Mouse (Mus musculus): ENCODE results near the gene Bdh1.

The Bdh1 gene

DNA sequence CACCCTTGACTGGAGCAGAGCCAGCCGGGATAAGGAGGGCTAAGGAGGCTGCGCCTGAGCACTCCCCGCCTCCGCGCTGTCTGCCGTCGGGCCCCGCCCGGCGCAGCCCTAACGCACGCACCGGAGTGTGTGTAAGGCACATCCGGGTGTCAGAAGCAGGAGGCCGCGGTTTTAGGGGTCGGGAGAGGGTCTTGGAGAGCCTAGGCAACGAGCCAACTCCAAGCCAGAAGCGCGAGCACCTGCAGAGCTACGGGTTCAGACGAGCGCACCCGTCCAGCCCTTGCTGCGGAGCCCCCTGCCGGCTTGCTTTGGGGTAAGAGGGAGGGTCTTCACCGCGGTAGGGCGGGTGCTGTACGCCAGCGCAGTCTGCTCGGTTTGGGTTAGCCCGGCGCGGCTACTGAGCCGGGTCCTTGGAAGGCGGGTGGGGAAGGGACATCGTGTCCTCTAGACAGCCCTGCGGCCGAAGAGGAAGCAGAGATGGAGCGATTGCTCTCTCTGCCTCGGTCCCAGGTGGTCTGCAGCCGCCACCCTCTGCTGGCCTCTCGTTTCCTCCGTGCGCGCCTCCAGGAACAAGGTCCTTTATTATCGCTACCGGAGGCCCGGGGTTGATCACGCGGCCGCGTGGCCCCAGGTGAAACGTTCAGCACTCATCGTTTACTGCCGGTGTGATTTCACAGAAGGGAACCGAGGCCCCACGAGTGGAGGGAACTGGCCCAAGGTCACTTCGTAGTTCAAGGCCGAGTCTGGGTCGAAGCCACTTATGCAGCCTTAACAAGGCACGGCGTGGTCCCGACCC lies 6.8 kb downstream of the Bdh1 start:
- peak; percentile 64 for DNase-seq (ENCODE audit: low spot score)

DNA sequence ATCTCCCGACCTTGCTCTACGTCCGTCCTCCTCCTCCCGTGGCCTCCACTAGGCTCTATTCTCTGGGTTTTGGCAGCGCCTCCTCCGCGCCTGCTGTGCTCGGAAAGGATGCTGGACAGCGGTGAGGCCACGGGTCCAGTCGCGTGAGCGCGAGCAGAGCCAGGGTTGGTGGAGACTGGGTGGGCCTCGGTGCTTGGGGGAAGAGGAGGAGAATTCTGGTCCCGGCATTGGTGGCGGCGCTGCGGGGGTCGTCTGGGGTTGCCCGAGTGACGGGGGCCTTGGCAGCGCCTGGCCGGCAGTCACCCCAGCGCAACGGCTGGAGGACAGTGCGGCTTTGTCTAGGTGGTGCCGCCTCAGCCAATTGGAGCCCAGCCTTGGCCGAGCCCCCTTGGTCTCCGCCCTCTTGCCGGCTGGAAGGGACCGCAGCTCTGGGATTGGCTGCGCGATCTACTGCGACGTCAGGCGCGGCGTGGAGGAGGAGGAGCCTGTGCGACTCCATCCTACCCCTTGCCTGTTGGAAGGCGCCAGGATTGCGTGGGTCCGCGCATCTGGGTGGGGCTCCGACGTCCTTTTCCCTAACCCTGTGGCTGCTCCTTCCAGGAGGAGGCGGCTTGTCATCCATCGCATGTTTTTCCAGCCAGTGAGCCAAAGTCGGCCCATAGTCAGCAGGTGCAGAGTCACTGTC lies 7.5 kb downstream of the Bdh1 start:
- DNase-seq (ENCODE audit: low spot score): peak; percentile 91

DNA sequence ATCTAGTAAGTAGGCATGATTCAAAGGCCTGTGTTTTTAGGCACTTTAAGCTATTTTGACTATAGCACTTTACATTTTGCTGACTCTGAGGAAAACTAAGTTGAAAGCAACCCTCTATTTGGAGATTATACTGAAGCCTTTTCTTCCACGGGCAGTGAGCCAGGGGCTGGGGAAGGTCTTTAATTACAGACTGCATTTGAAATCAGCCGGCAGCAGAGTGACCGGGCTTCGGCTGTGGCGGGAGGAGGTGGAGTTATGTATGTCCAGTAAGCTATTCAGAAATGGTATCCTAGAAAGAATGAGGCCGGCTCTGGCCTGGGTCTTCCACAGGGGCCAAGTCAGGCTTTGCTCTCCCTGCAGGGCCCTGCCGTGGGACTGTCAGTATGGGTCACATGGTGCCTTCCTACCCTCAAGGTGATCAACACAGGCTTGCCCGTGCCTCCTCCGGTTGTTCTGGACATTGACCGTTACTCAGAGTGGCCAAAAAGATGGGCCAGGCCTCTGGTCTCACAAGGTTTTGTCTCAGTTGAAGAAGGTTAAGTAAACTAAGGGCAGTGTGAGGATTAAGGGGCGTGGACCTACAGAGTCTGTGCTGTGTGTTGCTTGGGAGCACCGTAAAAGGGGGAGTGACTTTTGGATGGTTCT lies 11.5 kb downstream of the Bdh1 start:
- DNase-seq (ENCODE audit: low spot score): no peak

DNA sequence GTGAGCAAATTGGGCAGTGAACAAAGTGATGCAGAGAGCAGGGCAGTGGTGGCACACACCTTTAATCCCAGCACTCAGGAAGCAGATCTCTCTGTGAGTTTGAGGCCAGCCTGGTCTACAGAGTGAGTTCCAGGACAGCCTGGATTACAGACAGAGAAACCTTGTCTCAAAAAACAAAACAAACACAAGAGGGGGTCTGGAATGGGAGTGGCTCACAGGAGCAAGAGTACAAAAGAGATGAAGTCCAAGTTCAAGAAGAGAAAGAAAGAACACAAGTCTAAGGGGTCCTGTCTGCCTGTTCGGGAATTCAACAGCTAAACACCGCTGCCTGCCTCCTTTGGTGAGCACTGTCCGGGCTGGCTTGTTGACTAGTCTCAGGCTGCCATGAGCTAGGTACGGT lies 13.1 kb downstream of the Bdh1 start:
- no peak for DNase-seq (ENCODE audit: low spot score)

DNA sequence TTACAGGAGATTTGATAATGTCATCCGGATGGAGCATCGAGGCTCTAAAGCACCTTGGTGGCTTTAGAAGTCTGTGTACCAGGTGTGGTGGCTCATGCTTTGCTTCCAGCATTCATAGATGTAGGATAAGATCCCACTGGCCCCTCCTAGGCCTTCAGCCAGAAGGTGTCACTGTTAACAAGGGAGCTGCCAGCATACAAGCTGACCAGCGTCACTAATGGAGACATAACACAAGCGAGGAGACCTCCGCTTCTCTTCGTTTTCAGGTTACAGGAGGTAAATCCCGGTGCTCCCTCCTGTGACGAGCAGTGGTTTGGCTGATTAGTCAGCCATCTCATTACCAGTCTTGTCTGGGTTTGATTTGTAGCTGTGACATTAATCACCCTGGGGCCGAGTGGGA lies 14.0 kb downstream of the Bdh1 start:
- no peak for DNase-seq (ENCODE audit: low spot score)

DNA sequence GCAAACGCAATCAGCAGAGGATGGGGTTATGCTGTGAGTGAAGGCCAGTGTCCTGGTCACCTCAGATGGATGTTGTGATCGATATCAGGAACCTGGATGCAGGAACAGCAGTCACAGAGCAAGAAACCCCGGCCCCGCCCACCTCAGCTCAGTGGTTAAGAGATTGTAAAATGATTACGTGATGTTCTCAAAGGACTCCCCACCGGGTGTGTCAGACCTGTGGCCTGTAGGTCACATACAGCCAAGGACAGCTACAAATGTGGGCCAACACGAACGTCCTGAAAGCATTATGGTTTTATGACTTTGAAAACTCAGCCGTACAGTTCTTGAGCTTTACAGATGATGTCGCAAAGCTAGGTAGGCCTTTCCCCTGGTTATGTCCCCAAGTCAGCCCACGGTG lies 15.3 kb downstream of the Bdh1 start:
- DNase-seq (ENCODE audit: low spot score): no peak

DNA sequence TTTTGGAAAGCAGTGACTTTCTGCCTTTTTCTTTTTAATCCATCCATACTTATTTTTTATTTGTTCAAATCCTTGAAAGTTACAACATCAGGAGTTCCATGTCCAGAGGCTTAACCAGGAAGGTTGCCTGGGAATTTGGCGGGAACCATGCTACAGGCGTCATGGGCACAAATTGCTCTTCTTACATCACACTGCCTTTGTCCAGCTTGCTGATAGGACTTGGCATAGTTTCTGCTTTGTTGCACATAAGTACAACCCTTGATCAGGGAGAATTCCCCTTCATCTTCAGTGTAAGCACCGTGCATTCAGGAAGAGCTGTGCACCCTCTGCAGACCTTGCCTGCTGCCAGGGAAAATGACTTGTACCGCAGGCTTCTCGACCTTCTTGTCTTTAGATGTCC lies 17.4 kb downstream of the Bdh1 start:
- DNase-seq (ENCODE audit: low spot score): no peak

DNA sequence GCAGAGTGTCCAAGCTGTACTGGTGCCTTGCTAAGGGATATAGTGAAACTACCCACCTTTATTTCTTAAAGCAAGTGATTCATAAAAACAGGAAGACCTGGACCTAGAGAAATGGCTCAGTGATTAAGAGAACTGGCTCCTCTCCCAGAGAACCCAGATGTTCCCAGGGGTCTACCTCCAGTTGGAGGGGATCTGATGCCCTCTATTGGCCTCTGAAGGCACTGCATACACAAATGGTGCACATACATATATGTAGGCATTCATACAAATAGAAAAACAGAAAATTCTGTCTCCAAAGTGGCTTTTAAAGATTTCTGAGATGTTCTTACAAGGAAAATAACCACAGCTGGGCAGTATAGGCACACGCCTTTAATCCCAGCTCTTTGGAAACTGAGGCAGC lies 18.0 kb downstream of the Bdh1 start:
- DNase-seq (ENCODE audit: low spot score): no peak

DNA sequence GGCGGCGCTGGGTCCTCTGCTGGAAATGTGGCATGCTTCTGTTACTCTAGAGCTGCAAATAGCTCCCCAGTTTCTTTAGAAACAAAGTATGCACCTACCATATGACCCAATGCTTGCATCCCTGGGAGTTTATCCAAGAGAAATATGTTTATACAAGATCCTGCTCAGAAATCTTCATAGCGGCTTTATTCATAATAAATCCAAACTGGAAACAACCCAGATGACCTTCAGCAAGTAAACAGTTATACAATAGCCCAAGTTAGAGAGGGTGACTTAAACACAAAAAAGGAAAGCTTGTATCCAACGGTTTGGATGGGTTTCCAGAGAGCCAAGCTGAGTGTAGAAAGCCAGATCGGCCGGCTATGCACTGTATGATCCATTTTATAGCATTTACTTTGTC lies 22.4 kb downstream of the Bdh1 start:
- DNase-seq (ENCODE audit: low spot score): no peak

DNA sequence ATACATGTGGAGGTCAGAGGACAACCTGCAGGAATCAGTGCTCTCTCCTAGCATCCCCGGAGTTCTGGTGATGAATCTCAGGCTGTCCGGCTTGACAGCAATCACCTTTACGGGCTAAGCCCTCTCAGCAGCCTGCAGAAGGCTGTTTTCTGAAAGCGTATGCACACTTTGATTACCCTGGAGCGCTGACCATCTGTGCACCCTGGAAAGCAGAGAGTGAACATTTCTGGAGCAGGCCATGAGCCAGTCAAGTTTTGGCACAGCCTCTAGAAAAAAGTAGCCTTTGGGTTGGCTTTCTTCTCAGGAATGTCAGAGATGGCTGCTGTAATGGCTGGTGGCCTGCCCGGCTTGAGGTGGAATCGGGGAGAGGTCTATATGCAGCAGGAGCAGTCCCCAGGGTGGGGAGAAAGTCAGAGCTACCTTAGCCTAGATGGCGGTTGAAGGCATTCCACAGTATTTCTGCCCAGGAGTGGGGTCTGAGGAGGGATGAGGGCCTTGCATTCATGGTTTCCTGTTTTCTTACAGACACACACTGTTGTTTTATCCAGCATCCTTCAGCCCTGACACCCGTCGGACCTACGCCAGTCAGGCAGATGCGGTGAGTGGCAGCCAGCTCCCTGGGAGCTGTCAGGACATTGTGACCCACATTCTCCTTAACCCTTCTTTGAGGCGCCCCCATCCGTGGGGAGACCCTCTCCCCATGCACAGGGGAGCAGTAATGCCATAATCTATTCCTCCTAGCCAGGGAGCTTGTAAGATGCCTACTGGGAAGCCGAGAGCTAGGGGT lies 24.2 kb downstream of the Bdh1 start:
- no peak for DNase-seq (ENCODE audit: low spot score)

DNA sequence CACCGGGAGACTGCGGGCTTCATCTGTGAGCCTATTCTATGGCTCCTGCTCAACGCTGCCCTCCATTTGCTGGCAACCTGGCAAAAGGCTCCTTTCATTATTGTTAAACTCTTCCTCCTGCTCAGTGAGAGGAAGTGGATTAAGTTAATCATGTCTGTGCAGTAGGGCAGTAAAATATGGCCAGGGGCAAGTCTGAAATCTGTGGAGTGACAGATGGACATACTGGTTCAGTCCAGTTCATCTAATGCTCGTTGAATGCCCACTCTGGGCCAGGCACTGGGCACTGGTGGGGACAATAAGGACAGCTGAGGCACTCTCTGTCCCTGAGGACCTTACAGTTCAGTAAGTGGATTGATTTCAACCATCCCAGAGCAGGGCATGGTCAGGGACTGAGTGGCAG lies 27.9 kb downstream of the Bdh1 start:
- DNase-seq (ENCODE audit: low spot score): no peak

DNA sequence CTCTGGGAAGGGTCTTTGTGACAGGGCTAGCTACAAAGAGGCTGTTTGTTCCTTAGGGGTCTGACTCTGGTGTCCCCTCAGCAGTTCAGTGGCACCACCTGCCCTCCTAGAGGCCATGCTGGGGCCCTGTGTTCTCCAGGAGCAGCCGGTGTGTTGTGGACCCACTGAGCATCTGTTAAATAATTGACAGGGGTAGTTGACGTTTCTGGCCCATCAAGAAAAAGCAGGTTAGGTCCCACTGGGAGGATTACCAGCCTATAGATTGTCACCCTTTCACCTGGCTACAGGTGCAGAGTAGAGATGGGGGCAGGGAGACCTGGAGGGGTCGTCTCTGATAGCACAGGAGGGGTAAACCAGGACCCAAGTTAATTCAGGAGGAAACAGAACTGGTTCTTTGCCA lies 29.2 kb downstream of the Bdh1 start:
- DNase-seq (ENCODE audit: low spot score): no peak

DNA sequence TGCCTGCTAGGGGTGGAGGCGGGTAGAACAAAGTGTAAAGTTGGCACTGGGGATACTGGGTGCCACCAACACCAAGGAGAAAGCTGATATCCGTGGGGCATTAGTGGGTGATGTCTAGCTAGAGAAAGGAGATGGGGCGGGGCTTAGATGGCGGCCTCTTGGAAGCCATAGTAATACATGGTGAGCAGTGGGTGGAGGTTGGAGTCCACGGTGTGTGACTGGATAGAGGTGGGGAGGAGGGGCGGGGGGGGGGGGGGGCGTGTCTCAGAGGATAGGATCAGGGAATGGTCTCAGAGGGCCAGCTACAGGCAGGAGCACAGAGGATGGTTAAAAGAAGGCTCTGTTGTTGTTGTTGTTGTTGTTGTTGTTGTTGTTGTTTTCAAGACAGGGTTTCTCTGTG lies 30.4 kb downstream of the Bdh1 start:
- DNase-seq (ENCODE audit: low spot score): no peak

DNA sequence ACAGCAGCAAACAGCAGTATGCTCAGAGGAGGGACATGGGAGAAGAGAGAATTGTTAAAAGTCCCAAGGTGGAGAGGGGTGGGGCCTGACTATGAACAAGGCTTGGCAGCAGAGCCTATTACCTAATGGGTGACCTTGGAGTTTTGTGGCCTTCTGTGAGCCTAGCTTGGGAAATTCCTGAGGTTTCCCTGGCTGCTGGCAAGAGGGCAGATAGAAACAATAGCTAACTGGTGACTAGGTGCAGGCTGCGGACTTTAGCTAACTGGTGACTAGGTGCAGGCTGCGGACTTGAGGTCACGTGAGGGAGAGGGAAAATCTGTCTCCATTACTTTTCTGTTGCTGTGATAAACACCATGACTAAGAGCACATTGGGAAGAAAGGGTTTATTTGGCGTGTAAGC lies 31.9 kb downstream of the Bdh1 start:
- DNase-seq (ENCODE audit: low spot score): no peak

DNA sequence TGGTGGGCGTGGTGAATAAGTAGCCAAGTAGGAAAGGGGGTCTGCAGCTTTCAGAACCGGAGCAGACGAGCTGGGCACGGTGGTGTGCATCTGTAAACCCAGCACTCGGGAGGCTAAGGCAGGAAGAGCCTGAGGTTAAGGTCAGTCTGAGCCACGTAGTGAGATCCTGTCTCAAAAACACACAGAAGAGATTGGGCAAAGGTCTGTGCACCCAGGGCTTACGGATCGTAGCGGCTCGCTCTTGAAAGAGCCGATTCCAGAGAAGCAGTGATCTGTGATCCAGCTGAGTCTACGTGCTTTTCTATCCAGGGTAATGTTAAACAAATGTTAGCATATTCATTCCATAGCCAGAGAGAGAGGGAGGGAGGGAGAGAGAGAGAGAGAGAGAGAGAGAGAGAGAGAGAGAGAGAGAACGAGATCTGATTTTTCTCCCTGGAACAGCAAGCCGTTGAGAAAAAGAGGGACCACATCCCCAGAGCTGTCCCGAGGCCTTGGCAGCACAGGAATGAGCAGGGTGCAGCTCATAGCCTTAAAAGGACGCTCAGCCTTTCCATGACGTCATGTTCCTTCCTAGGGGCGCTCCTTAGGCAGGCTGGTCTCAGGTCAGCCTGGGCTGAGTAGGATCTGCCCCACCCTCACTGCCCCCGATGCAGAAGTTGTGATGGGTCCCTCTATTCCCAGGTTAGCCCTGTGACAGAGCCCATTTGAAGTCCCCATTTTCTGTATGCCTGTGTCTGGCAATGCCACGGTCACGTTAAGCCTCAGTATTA lies 33.4 kb downstream of the Bdh1 start:
- DNase-seq (ENCODE audit: low spot score): no peak

DNA sequence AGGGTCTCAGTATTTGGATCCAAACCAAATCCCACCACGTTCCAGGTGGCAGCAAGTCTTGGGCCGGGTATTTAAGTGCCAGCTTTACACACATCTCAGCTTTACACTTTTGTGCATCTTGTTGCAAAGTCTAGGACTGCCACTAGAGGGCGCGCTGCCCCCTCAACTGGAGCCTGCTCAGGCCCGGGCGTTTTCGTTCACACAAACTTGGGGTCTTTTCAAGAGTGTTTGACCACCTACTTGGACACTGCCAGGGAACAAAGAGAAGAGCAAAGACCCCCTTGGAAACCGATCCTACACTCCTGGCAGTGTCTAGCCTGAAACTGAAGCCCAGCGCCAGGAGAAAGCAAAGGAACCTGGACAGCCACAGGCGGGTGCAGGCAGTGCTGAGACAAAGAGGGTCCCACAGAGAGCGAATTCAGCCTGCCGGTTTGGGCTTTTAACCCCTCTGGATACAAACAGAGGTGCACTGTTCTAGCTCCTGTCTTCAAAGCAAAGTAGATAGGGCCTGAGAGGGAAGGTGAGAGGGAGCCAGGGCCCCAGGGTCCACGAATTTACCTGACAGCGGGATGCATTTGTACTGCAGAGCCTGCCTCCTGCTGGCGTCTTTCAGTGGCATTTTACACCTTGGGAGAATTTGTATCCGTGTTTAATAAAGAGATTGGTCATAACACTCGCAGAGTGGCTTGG lies 36.3 kb downstream of the Bdh1 start:
- peak; percentile 60 for DNase-seq (ENCODE audit: low spot score)

DNA sequence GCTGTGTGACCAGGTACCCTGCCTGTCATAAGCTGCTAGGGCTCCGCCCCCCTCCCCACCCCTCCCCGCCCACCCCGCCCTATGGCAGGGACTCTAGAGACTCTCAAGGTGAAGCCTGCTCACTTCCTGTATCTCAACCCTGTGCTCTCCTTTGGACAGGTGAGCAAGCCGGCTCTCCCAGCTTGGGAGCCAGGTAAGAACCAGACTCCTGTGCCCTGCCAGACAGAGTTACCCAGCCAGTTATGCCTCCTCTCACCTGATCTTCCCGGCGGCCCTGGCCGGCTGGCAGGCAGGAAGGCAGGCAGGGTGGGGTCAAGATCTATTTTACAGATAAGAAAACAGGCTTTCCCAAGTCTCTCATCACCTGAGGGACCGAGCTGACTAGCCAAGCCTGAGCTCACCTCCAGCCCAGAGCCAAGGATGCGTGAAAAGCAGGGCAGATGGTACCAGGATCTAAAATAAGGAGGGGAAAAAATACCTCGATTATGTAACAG lies 37.9 kb downstream of the Bdh1 start:
- DNase-seq (ENCODE audit: low spot score): peak; percentile 46

DNA sequence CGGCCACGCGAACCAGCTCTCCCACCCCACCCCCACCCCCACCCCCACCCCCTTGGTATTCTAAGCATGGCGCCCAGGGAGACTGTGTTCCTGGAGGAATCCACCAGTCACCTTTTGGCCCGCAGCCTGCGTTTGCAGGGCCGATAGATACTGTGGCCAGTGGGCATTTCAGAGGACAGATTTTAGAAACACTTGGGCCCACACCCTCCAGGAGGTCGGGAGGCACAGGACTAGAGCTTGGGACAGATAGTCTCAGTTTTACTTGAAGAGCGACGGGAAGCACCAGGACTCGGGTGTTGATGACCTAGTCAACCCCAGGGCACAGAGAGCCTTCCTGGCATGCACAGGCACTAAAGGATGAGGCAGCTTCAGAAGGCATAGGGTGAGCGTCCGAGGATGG lies 38.4 kb downstream of the Bdh1 start:
- no peak for DNase-seq (ENCODE audit: low spot score)

DNA sequence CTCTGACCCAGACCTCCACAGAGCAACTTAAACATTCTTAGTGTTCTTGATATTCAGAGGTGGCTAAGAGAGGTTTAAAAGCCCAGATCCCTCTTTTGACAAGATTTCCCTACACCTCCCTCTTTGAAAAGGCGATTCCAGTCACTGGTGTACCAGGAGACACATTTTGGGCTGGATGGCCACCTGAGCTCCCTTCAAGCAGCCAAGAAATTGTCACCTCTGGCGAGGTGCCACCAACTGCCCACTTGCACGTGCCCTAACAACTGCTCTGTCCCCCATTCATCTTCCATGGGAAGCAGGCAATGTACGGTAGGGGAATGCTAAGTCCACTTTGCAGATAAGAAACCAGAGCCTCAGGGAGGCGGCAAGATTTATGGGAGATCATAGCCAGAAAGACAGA lies 39.0 kb downstream of the Bdh1 start:
- DNase-seq (ENCODE audit: low spot score): no peak

DNA sequence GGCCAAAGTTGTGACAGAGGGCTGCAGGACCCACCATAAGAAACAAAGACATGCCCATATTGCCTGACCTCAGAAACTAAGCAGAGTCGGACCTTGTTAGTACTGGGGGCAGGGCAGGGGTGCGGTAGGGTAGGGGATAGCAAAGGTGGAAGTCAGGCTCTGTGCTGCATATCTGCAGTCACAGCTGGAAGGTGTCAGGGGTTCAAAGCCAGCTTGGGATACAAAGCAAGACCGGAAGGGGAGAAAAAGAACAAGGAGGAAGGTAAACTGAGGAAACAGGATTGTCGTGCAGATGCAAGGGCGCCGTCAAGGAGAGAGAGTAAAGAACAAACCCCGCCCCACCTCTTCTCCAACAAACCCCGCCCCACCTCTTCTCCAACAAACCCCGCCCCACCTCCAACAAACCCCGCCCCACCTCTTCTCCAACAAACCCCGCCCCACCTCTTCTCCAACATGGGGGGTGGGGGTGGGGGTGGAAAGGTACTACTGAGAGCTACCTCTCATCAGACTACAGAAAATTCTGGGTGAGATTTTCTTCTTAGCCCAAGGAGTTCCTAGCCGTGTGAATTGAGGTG lies 40.1 kb downstream of the Bdh1 start:
- no peak for DNase-seq (ENCODE audit: low spot score)

DNA sequence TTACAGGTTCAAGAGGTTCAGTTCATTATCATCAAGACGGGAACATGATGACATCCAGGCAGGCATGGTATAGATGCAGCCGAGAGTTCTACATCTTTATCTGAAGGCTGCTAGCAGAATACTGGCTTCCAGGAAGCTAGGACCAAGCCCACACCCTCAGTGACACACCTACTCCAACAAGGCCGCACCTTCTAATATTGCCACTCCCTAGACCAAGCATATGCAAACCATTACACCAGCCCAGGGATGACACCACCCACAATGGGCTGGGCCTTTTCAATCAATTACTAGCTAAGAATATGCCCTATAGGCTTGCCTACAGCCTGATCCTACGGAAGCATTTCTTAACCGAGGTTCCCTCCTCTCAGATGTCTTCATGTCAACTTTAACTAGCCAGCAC lies 42.9 kb downstream of the Bdh1 start:
- DNase-seq (ENCODE audit: low spot score): no peak

All from testis, postnatal 14 days (tissue).